Mouse (Mus musculus): Measurements from ENCODE around the gene Tcf20. TPM values are rescaled to one million over a fixed set of nuclear protein-coding genes. Genes with fewer than 3 reads are reported as not detected.
"Not testable (repeated sequence)": the region's sequence is repeated elsewhere in the genome, so short reads cannot be mapped to it uniquely, and the experiment has no call there.

Tcf20 gene
- polyA plus RNA-seq, 1 experiment from 2014 or later = 7.0 TPM

- 98% methylated on average over 3 of the region's 3 CpGs for WGBS
- H3K4me3 ChIP-seq (replicated peaks); H3K4me2 ChIP-seq (replicated peaks); H3K4me1 ChIP-seq (replicated peaks); ATAC-seq; H3K9me3 ChIP-seq; H3K36me3 ChIP-seq; H3K9ac ChIP-seq; H3K27me3 ChIP-seq (replicated peaks); H3K27ac ChIP-seq: not testable (repeated sequence)
These were observed 121.4 kb downstream of the Tcf20 start for GRCm38 (mm10) chr15:82866286-82866685.

- 0 out of 2 replicates have a peak, but pooled peaks cover 3% of the 10 kb centered on the region for H3K4me1 ChIP-seq (replicated peaks)
- ATAC-seq = no peak
- H3K27ac ChIP-seq = no peak overlapping the region
- no peak overlapping the region for H3K9ac ChIP-seq
- no peaks in the 10 kb centered on the region for H3K27me3 ChIP-seq (replicated peaks)
- H3K9me3 ChIP-seq = no peaks in the 10 kb centered on the region
- 74% methylated on average over 1 of the region's 1 CpGs for WGBS
- H3K4me3 ChIP-seq (replicated peaks) = no peak overlapping the region
- no peak overlapping the region for H3K4me2 ChIP-seq (replicated peaks)
- no peaks in the 10 kb centered on the region for H3K36me3 ChIP-seq
These were observed 124.0 kb downstream of the Tcf20 start for GRCm38 (mm10) chr15:82863674-82864073.

GRCm38 (mm10) chr15:82856652-82857378, 130.9 kb downstream of the Tcf20 start:
- peaks cover 39% of the 10 kb centered on the region for H3K36me3 ChIP-seq
- H3K4me2 ChIP-seq (replicated peaks) = no peak overlapping the region
- WGBS = 66% methylated on average over 11 of the region's 11 CpGs
- no peak overlapping the region for H3K4me3 ChIP-seq (replicated peaks)
- no peak overlapping the region for H3K9ac ChIP-seq
- no peaks in the 10 kb centered on the region for H3K27me3 ChIP-seq (replicated peaks)
- H3K27ac ChIP-seq = no peak overlapping the region
- H3K9me3 ChIP-seq = no peaks in the 10 kb centered on the region
- ATAC-seq = no peak
- H3K4me1 ChIP-seq (replicated peaks) = no peaks in the 10 kb centered on the region

- ATAC-seq = no peak
- H3K9ac ChIP-seq = no peak overlapping the region
- no peak overlapping the region for H3K4me3 ChIP-seq (replicated peaks)
- no peaks in the 10 kb centered on the region for H3K9me3 ChIP-seq
- no peaks in the 10 kb centered on the region for H3K27me3 ChIP-seq (replicated peaks)
- H3K36me3 ChIP-seq = peaks cover 41% of the 10 kb centered on the region
- no peaks in the 10 kb centered on the region for H3K4me1 ChIP-seq (replicated peaks)
- no peak overlapping the region for H3K4me2 ChIP-seq (replicated peaks)
- no peak overlapping the region for H3K27ac ChIP-seq
- WGBS = 89% methylated on average over 2 of the region's 2 CpGs
These were observed 131.6 kb downstream of the Tcf20 start for GRCm38 (mm10) chr15:82856065-82856464.

GRCm38 (mm10) chr15:82839146-82839545, 148.5 kb downstream of the Tcf20 start:
- no peaks in the 10 kb centered on the region for H3K9me3 ChIP-seq
- H3K27me3 ChIP-seq (replicated peaks) = no peaks in the 10 kb centered on the region
- no peak overlapping the region for H3K27ac ChIP-seq
- H3K9ac ChIP-seq = no peak overlapping the region
- no peak overlapping the region for H3K4me3 ChIP-seq (replicated peaks)
- no peaks in the 10 kb centered on the region for H3K4me1 ChIP-seq (replicated peaks)
- H3K36me3 ChIP-seq = no peaks in the 10 kb centered on the region
- ATAC-seq = no peak
- H3K4me2 ChIP-seq (replicated peaks) = no peak overlapping the region
- 95% methylated on average over 3 of the region's 3 CpGs for WGBS

GRCm38 (mm10) chr15:82829917-82830316, 157.8 kb downstream of the Tcf20 start:
- ATAC-seq = no peak
- Histone ChIP-seq H3K4me1 (replicated peaks) (no peaks in the 10 kb centered on the region), H3K36me3 (no peaks in the 10 kb centered on the region), H3K9ac (no peak overlapping the region), H3K27ac (no peak overlapping the region), H3K4me2 (replicated peaks) (no peak overlapping the region), H3K9me3 (no peaks in the 10 kb centered on the region), H3K27me3 (replicated peaks) (no peaks in the 10 kb centered on the region), H3K4me3 (replicated peaks) (no peak overlapping the region)
- 93% methylated on average over 6 of the region's 6 CpGs for WGBS

GRCm38 (mm10) chr15:82825866-82826265, 161.8 kb downstream of the Tcf20 start:
- no peak overlapping the region for H3K4me2 ChIP-seq (replicated peaks)
- H3K36me3 ChIP-seq = no peaks in the 10 kb centered on the region; the same call in 1 of the 2 replicates
- H3K27me3 ChIP-seq (replicated peaks) = no peaks in the 10 kb centered on the region
- H3K9ac ChIP-seq = no peak overlapping the region
- no peaks in the 10 kb centered on the region for H3K4me1 ChIP-seq (replicated peaks)
- H3K27ac ChIP-seq = no peak overlapping the region
- ATAC-seq = no peak
- H3K4me3 ChIP-seq (replicated peaks) = no peak overlapping the region
- H3K9me3 ChIP-seq = no peaks in the 10 kb centered on the region

GRCm38 (mm10) chr15:82822347-82822746, 165.3 kb downstream of the Tcf20 start:
- H3K27me3 ChIP-seq (replicated peaks) = no peaks in the 10 kb centered on the region
- 80% methylated on average over 3 of the region's 4 CpGs for WGBS
- no peak overlapping the region for H3K9ac ChIP-seq
- no peak for ATAC-seq
- no peak overlapping the region for H3K4me3 ChIP-seq (replicated peaks)
- H3K36me3 ChIP-seq = peaks cover 3% of the 10 kb centered on the region; the same call in 1 of the 2 replicates
- no peak overlapping the region for H3K4me2 ChIP-seq (replicated peaks)
- no peaks in the 10 kb centered on the region for H3K4me1 ChIP-seq (replicated peaks)
- H3K27ac ChIP-seq = no peak overlapping the region
- H3K9me3 ChIP-seq = no peaks in the 10 kb centered on the region

- no peaks in the 10 kb centered on the region for H3K27me3 ChIP-seq (replicated peaks)
- no peak for ATAC-seq
- no peak overlapping the region for H3K4me3 ChIP-seq (replicated peaks)
- H3K4me1 ChIP-seq (replicated peaks) = no peaks in the 10 kb centered on the region
- peaks cover 3% of the 10 kb centered on the region; the same call in 1 of the 2 replicates for H3K36me3 ChIP-seq
- WGBS = 100% methylated on average over 1 of the region's 1 CpGs
- no peaks in the 10 kb centered on the region for H3K9me3 ChIP-seq
- no peak overlapping the region for H3K9ac ChIP-seq
- H3K4me2 ChIP-seq (replicated peaks) = no peak overlapping the region
- H3K27ac ChIP-seq = no peak overlapping the region
These were observed 166.0 kb downstream of the Tcf20 start for GRCm38 (mm10) chr15:82821657-82822056.

- 92% methylated on average over 4 of the region's 4 CpGs for WGBS
- Histone ChIP-seq H3K9ac (no peak overlapping the region), H3K4me2 (replicated peaks) (no peak overlapping the region), H3K4me3 (replicated peaks) (no peak overlapping the region), H3K36me3 (0 out of 2 replicates have a peak, but pooled peaks cover 15% of the 10 kb centered on the region), H3K9me3 (no peaks in the 10 kb centered on the region), H3K4me1 (replicated peaks) (no peaks in the 10 kb centered on the region), H3K27me3 (replicated peaks) (no peaks in the 10 kb centered on the region), H3K27ac (no peak overlapping the region)
- no peak for ATAC-seq
These were observed 172.4 kb downstream of the Tcf20 start for GRCm38 (mm10) chr15:82815296-82815695.

GRCm38 (mm10) chr15:82814806-82815205, 172.9 kb downstream of the Tcf20 start:
- Histone ChIP-seq H3K9ac (no peak overlapping the region), H3K4me3 (replicated peaks) (no peak overlapping the region), H3K27me3 (replicated peaks) (no peaks in the 10 kb centered on the region), H3K4me1 (replicated peaks) (no peaks in the 10 kb centered on the region), H3K4me2 (replicated peaks) (no peak overlapping the region), H3K27ac (no peak overlapping the region), H3K36me3 (0 out of 2 replicates have a peak, but pooled peaks cover 15% of the 10 kb centered on the region), H3K9me3 (no peaks in the 10 kb centered on the region)
- ATAC-seq = 0 out of 2 replicates have a peak, but pooled peaks have one; percentile 41
- 63% methylated on average over 4 of the region's 4 CpGs for WGBS

GRCm38 (mm10) chr15:82814321-82814720, 173.4 kb downstream of the Tcf20 start:
- no peaks in the 10 kb centered on the region for H3K27me3 ChIP-seq (replicated peaks)
- H3K27ac ChIP-seq = no peak overlapping the region
- H3K4me2 ChIP-seq (replicated peaks) = no peak overlapping the region
- no peaks in the 10 kb centered on the region for H3K4me1 ChIP-seq (replicated peaks)
- no peak for ATAC-seq
- H3K9me3 ChIP-seq = no peaks in the 10 kb centered on the region
- no peak overlapping the region for H3K4me3 ChIP-seq (replicated peaks)
- no peak overlapping the region for H3K9ac ChIP-seq
- H3K36me3 ChIP-seq = 0 out of 2 replicates have a peak, but pooled peaks cover 15% of the 10 kb centered on the region
- 80% methylated on average over 7 of the region's 7 CpGs for WGBS

GRCm38 (mm10) chr15:82810556-82810955, 177.1 kb downstream of the Tcf20 start:
- Histone ChIP-seq H3K27me3 (replicated peaks) (no peaks in the 10 kb centered on the region), H3K9ac (no peak overlapping the region), H3K4me1 (replicated peaks) (no peaks in the 10 kb centered on the region), H3K36me3 (0 out of 2 replicates have a peak, but pooled peaks cover 12% of the 10 kb centered on the region), H3K27ac (no peak overlapping the region), H3K4me2 (replicated peaks) (no peak overlapping the region), H3K9me3 (no peaks in the 10 kb centered on the region), H3K4me3 (replicated peaks) (no peak overlapping the region)
- ATAC-seq = no peak
- 68% methylated on average over 1 of the region's 1 CpGs for WGBS

Data from intestine, embryonic 15.5 days (tissue).